Mouse (Mus musculus): ENCODE measurements around the gene Slc38a3. TPM values are rescaled to one million over a fixed set of nuclear protein-coding genes. Genes with fewer than 3 reads are reported as not detected.
"Not testable (repeated sequence)": the region's sequence is repeated elsewhere in the genome, so short reads cannot be mapped to it uniquely, and the experiment has no call there.

Slc38a3 gene
- polyA plus RNA-seq, 1 experiment from 2014 or later = 7.0 TPM

GRCm38 (mm10) chr9:107677819-107678526 lies 8.6 kb upstream of the Slc38a3 start:
- ATAC-seq (replicated peaks; ENCODE audit: insufficient number of reproducible peaks, low FRiP score, low TSS enrichment, low read depth); H3K27ac ChIP-seq (replicated peaks; ENCODE audit: low read depth, low read length); H3K9ac ChIP-seq (replicated peaks; ENCODE audit: low read length); H3K4me3 ChIP-seq (ENCODE audit: low read depth, low read length); H3K36me3 ChIP-seq (replicated peaks; ENCODE audit: control insufficient read depth, insufficient read depth, low read depth, low read length); H3K4me2 ChIP-seq (ENCODE audit: low read depth, low read length); H3K4me1 ChIP-seq (ENCODE audit: control insufficient read depth, insufficient read depth, low read length); H3K9me3 ChIP-seq (replicated peaks; ENCODE audit: control insufficient read depth, low read length): not testable (repeated sequence)
- WGBS = 40% methylated on average over 14 of the region's 14 CpGs
- peaks cover 18% of the 10 kb centered on the region for H3K27me3 ChIP-seq (ENCODE audit: control insufficient read depth, insufficient read depth, low read length)
- DNase-seq (ENCODE audit: low spot score) = peak; percentile 89

GRCm38 (mm10) chr9:107677091-107677784 lies 7.9 kb upstream of the Slc38a3 start:
- no peak overlapping the region for H3K4me2 ChIP-seq (ENCODE audit: low read depth, low read length)
- WGBS = 16% methylated on average over 17 of the region's 17 CpGs
- H3K36me3 ChIP-seq (replicated peaks; ENCODE audit: control insufficient read depth, insufficient read depth, low read depth, low read length) = no peaks in the 10 kb centered on the region
- peak; percentile 75 for DNase-seq (ENCODE audit: low spot score)
- 0 out of 2 replicates have a peak, but pooled peaks cover 4% of the 10 kb centered on the region for H3K4me1 ChIP-seq (ENCODE audit: control insufficient read depth, insufficient read depth, low read length)
- ATAC-seq (replicated peaks; ENCODE audit: insufficient number of reproducible peaks, low FRiP score, low TSS enrichment, low read depth) = no peak
- no peaks in the 10 kb centered on the region for H3K9me3 ChIP-seq (replicated peaks; ENCODE audit: control insufficient read depth, low read length)
- H3K9ac ChIP-seq (replicated peaks; ENCODE audit: low read length) = no peak overlapping the region
- peaks cover 18% of the 10 kb centered on the region for H3K27me3 ChIP-seq (ENCODE audit: control insufficient read depth, insufficient read depth, low read length)
- H3K27ac ChIP-seq (replicated peaks; ENCODE audit: low read depth, low read length) = no peak overlapping the region
- H3K4me3 ChIP-seq (ENCODE audit: low read depth, low read length) = no peak overlapping the region

- no peak for DNase-seq (ENCODE audit: low spot score)
- Histone ChIP-seq H3K9ac (replicated peaks; ENCODE audit: low read length) (peak overlapping the region; percentile 34; the same call in 1 of the 2 replicates), H3K27me3 (ENCODE audit: control insufficient read depth, insufficient read depth, low read length) (peaks cover 18% of the 10 kb centered on the region), H3K36me3 (replicated peaks; ENCODE audit: control insufficient read depth, insufficient read depth, low read depth, low read length) (no peaks in the 10 kb centered on the region), H3K27ac (replicated peaks; ENCODE audit: low read depth, low read length) (no peak overlapping the region), H3K4me2 (ENCODE audit: low read depth, low read length) (peak overlapping the region; percentile 58), H3K4me1 (ENCODE audit: control insufficient read depth, insufficient read depth, low read length) (0 out of 2 replicates have a peak, but pooled peaks cover 4% of the 10 kb centered on the region), H3K9me3 (replicated peaks; ENCODE audit: control insufficient read depth, low read length) (no peaks in the 10 kb centered on the region), H3K4me3 (ENCODE audit: low read depth, low read length) (peak overlapping the region; percentile 32)
- no peak for ATAC-seq (replicated peaks; ENCODE audit: insufficient number of reproducible peaks, low FRiP score, low TSS enrichment, low read depth)
- WGBS = 1% methylated on average over 25 of the region's 25 CpGs
Measured at GRCm38 (mm10) chr9:107676302-107676701, 7.0 kb upstream of the Slc38a3 start.

GRCm38 (mm10) chr9:107675671-107676301 lies 6.5 kb upstream of the Slc38a3 start:
- Histone ChIP-seq H3K4me3 (ENCODE audit: low read depth, low read length) (peak overlapping the region; percentile 32), H3K9ac (replicated peaks; ENCODE audit: low read length) (peak overlapping the region; percentile 34; the same call in 1 of the 2 replicates), H3K27me3 (ENCODE audit: control insufficient read depth, insufficient read depth, low read length) (peaks cover 18% of the 10 kb centered on the region), H3K4me2 (ENCODE audit: low read depth, low read length) (peak overlapping the region; percentile 58), H3K36me3 (replicated peaks; ENCODE audit: control insufficient read depth, insufficient read depth, low read depth, low read length) (no peaks in the 10 kb centered on the region), H3K27ac (replicated peaks; ENCODE audit: low read depth, low read length) (no peak overlapping the region), H3K4me1 (ENCODE audit: control insufficient read depth, insufficient read depth, low read length) (0 out of 2 replicates have a peak, but pooled peaks cover 4% of the 10 kb centered on the region), H3K9me3 (replicated peaks; ENCODE audit: control insufficient read depth, low read length) (no peaks in the 10 kb centered on the region)
- under 1% methylated on average over 39 of the region's 39 CpGs for WGBS
- ATAC-seq (replicated peaks; ENCODE audit: insufficient number of reproducible peaks, low FRiP score, low TSS enrichment, low read depth) (0 out of 2 replicates have a peak, but pooled peaks have one; percentile 17), DNase-seq (ENCODE audit: low spot score) (peak; percentile 85)

GRCm38 (mm10) chr9:107674609-107675429 lies 5.5 kb upstream of the Slc38a3 start:
- WGBS = 55% methylated on average over 9 of the region's 9 CpGs
- Histone ChIP-seq H3K27me3 (ENCODE audit: control insufficient read depth, insufficient read depth, low read length) (peaks cover 18% of the 10 kb centered on the region), H3K27ac (replicated peaks; ENCODE audit: low read depth, low read length) (no peak overlapping the region), H3K36me3 (replicated peaks; ENCODE audit: control insufficient read depth, insufficient read depth, low read depth, low read length) (no peaks in the 10 kb centered on the region), H3K4me2 (ENCODE audit: low read depth, low read length) (no peak overlapping the region), H3K4me3 (ENCODE audit: low read depth, low read length) (no peak overlapping the region), H3K4me1 (ENCODE audit: control insufficient read depth, insufficient read depth, low read length) (0 out of 2 replicates have a peak, but pooled peaks cover 4% of the 10 kb centered on the region), H3K9ac (replicated peaks; ENCODE audit: low read length) (no peak overlapping the region), H3K9me3 (replicated peaks; ENCODE audit: control insufficient read depth, low read length) (no peaks in the 10 kb centered on the region)
- DNase-seq (ENCODE audit: low spot score) (no peak), ATAC-seq (replicated peaks; ENCODE audit: insufficient number of reproducible peaks, low FRiP score, low TSS enrichment, low read depth) (no peak)

- H3K4me1 ChIP-seq (ENCODE audit: control insufficient read depth, insufficient read depth, low read length) = peaks cover 3% of the 10 kb centered on the region
Measured at GRCm38 (mm10) chr9:107670259-107670658, 929 bp upstream of the Slc38a3 start.

GRCm38 (mm10) chr9:107668916-107669315 lies 414 bp downstream of the Slc38a3 start:
- Histone ChIP-seq H3K36me3 (replicated peaks; ENCODE audit: control insufficient read depth, insufficient read depth, low read depth, low read length) (no peaks in the 10 kb centered on the region), H3K27ac (replicated peaks; ENCODE audit: low read depth, low read length) (no peak overlapping the region), H3K9me3 (replicated peaks; ENCODE audit: control insufficient read depth, low read length) (no peaks in the 10 kb centered on the region), H3K4me2 (ENCODE audit: low read depth, low read length) (no peak overlapping the region), H3K4me3 (ENCODE audit: low read depth, low read length) (no peak overlapping the region), H3K9ac (replicated peaks; ENCODE audit: low read length) (no peak overlapping the region), H3K4me1 (ENCODE audit: control insufficient read depth, insufficient read depth, low read length) (peaks cover 3% of the 10 kb centered on the region), H3K27me3 (ENCODE audit: control insufficient read depth, insufficient read depth, low read length) (peaks cover 9% of the 10 kb centered on the region)
- ATAC-seq (replicated peaks; ENCODE audit: insufficient number of reproducible peaks, low FRiP score, low TSS enrichment, low read depth) (no peak), DNase-seq (ENCODE audit: low spot score) (no peak)
- WGBS = 67% methylated on average over 3 of the region's 3 CpGs

More at GRCm38 (mm10) chr9:107670259-107670658, 929 bp upstream of the Slc38a3 start:
- H3K36me3 ChIP-seq (replicated peaks; ENCODE audit: control insufficient read depth, insufficient read depth, low read depth, low read length) = no peaks in the 10 kb centered on the region
- no peak for DNase-seq (ENCODE audit: low spot score)
- no peak overlapping the region for H3K4me3 ChIP-seq (ENCODE audit: low read depth, low read length)
- H3K9ac ChIP-seq (replicated peaks; ENCODE audit: low read length) = no peak overlapping the region
- 51% methylated on average over 5 of the region's 5 CpGs for WGBS
- peaks cover 10% of the 10 kb centered on the region for H3K27me3 ChIP-seq (ENCODE audit: control insufficient read depth, insufficient read depth, low read length)
- H3K27ac ChIP-seq (replicated peaks; ENCODE audit: low read depth, low read length) = no peak overlapping the region
- H3K9me3 ChIP-seq (replicated peaks; ENCODE audit: control insufficient read depth, low read length) = no peaks in the 10 kb centered on the region
- H3K4me2 ChIP-seq (ENCODE audit: low read depth, low read length) = no peak overlapping the region
- ATAC-seq (replicated peaks; ENCODE audit: insufficient number of reproducible peaks, low FRiP score, low TSS enrichment, low read depth) = no peak
